Mouse (Mus musculus) brain, embryonic 18.5 days (tissue): Measurements from ENCODE around the gene Fstl3.
"Not testable (repeated sequence)": the region's sequence is repeated elsewhere in the genome, so short reads cannot be mapped to it uniquely, and the experiment has no call there.

Source experiments
- DNase-seq: peaks from one replicate; pipeline ENCODE4 v3.0.0-alpha.2; 2012; ENCODE audit warnings: low read depth, low spot score

The Fstl3 gene

GRCm38 (mm10) chr10:79777103-79777531, at the start of gene Fstl3:
Gene Fstl3, plus strand, starts transcription at chr10:79777272.
- DNase-seq = no peak

DNA sequence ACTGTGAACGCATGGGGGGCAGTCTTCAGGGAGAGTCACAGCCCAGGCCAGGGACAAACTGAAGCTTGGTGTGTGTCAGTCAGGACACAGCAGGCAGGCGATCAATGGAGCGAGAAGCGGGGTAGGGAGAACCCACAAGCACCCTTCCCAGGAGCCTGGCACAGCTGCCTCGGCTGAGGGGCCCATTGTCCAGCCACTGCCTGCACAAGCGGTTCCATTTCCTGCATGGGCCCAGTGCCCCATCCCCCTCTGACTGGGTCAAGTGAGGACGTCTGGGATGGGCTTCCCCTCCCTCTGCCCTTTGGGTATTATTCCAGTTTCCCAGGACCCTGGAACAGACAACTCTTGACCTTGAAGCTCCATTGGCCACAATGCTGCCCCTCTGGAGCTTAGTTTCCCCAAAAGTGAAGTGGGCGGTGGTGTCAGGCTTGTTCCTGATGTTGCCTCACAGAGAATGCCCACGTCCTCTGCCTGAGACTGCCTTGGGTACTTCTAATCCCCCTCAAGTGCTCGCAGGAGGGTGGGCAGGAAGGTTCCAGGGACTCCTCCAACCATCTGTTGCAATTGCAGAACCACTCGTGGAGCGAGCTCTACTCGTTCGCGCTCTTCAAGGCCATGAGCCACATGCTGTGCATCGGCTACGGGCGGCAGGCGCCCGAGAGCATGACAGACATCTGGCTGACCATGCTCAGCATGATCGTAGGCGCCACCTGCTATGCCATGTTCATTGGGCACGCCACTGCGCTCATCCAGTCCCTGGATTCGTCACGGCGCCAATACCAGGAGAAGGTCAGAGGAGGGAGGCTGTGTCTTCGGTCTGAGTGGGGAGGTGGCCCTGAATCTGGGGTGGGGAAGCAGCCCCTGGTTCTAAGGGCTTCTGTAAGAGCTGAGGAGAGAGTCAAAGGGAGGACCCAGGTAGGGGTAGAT, 48.5 kb upstream of the Fstl3 start:
- DNase-seq = no peak

- DNase-seq = no peak
Measured at GRCm38 (mm10) chr10:79729357-79729965, 47.6 kb upstream of the Fstl3 start.

GRCm38 (mm10) chr10:79732500-79732899, 44.6 kb upstream of the Fstl3 start:
- no peak for DNase-seq

DNA sequence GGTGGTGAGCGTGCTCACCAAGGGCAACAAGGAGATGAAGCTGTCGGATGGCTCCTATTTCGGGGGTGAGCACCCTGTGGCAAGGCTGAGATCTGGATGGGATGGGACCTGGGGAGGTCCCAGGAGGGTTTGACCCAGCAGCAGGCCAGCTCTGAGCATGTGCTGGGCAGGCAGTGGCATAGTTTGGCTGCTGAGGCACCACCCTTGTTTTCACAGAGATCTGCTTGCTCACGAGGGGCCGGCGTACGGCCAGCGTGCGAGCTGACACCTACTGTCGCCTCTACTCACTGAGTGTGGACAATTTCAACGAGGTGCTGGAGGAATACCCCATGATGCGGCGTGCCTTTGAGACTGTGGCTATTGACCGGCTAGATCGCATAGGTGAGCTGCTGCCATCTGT, 43.2 kb upstream of the Fstl3 start:
- DNase-seq = no peak

- DNase-seq = no peak
Measured at GRCm38 (mm10) chr10:79735361-79735760, 41.7 kb upstream of the Fstl3 start.

DNA sequence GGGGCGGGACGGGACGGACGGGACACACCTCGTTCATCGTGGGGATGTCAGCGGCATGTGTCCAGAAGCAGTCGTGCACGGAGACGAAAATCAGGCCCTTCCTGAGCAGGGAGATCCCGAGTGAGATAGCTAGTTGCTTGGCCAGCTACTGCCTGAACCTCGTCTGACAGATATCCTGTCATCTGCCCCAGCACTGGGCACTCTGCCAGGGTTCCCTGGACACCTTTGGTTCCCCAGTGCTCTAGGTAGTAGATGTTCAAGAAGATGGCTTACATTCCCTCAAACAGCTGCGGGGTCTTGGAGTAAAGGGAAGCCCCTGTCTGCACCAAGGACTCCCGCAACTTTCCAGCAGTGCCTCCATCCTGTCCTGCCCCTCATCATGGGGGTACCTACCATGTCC, 40.4 kb upstream of the Fstl3 start:
- no peak for DNase-seq

DNA sequence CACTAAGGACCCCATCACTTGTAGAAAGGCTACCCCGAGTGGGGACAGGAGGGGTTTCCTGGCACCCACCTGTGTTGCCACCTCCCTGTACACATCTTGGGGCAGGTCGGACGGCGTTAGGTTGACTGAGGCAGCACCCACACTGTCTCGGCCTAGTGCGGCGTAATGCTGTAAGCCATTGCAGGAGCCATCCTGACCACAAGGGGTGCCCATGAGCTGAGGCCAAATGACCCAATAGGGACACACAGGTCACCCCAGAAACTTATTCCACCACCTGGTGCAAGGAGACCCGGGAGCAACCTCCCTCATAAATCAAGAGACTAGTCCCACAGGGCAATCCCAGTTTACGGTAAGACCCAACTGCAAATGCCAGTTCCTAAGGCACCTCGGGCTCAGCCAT, 38.8 kb upstream of the Fstl3 start:
- no peak for DNase-seq

DNA sequence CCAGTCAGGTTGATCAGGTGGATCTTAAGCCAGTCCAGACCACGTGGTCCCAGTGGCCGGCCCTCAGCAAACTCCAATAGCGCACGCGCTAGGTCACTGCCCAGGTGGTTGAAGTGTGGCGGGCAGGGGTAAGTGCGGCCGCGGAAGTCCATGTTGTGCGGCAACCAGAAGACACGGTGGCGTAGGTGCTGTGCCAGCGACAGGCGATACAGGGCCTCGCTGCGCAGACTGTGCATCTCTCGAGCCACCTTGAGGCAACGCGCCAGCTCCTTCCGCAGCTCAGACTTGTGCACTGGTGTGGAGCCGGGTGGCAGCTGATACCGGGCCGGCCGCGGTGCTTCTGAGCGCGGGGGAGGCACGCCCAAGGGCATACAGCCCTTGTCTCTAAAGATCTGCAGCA, 37.8 kb upstream of the Fstl3 start:
- no peak for DNase-seq

- DNase-seq = no peak
Measured at GRCm38 (mm10) chr10:79740863-79741262, 36.2 kb upstream of the Fstl3 start.

GRCm38 (mm10) chr10:79743161-79743560, 33.9 kb upstream of the Fstl3 start:
- no peak for DNase-seq

DNA sequence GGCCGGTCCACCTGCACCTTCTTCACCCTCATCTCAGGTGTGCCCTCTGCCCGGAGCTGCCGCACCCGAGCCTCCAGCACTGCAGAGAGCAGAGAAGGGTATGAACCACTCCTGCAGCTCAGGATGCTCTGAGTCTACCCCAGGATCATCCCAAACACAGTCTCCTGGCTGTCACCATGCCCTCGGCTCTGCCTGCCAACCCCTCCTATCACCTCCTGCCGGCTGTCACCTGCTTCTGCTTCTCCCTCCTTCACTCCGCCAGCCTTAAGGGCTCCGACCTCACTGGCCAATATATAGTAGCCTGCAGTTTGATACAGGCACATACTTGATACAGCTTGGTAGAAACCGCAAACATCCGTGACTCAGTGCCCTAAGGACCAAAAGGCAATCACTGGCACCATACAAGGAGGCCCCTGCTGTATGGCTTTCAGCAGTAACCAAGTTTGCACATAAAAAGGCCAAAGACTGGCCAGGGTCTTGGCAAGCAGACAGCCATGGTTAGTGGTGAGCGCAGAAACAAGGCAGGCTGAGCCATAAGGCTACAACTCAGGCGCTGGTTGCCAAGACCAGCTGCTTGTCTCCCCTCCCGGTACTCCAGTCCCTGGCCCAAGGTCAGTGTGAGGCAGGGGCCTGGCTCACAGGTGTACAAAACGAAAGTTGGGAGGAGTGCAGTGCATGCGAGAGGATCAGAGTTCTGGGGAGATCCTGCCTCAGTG, 33.3 kb upstream of the Fstl3 start:
- no peak for DNase-seq

- DNase-seq = no peak
Measured at GRCm38 (mm10) chr10:79745411-79745810, 31.7 kb upstream of the Fstl3 start.

DNA sequence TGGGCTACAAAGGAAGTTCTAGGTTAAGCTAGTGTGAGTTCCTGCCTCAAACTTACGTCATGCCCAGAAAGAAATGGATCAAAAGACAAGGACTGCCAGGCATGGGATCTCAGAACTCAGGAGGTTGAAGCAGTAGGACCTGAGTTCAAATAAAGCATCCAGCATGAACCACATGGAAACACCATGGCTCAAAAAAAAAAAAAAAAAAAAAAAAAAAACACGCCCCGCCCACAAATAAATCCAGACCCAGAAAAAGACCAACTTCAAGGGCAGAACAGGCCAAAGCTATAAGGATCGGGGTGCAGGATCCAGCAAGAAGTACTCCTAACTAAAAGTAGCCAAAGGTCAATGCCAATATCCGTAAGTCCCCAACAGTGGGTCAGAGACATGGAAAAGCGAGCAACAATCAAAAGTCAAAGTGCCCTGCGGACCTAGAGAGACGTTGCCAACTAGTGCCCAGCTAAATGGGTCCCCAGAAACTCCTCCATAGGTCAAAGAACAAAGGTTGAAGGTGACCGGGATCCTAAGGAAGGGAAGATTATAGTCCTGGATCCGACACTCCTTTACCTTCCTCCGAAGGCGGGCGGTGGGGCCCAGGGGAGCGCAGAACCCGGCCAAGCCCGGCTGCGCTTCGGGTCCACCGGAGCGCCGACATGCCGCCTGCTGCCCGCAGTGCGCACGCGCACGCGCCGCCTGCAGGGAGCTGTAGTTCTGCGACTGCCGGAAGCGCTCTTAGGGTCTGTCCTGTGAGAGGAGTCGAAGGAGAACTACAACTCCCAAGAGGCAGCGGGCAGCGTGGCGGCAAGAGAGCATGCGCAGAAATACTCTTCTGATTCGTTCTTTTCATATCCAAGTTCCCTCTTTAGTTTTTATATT, 30.9 kb upstream of the Fstl3 start, which contains the start of gene Polrmt:
Polrmt (minus strand) TSS at position 684 of the 876 bp plus-strand sequence.
- peak; percentile 91 for DNase-seq

DNA sequence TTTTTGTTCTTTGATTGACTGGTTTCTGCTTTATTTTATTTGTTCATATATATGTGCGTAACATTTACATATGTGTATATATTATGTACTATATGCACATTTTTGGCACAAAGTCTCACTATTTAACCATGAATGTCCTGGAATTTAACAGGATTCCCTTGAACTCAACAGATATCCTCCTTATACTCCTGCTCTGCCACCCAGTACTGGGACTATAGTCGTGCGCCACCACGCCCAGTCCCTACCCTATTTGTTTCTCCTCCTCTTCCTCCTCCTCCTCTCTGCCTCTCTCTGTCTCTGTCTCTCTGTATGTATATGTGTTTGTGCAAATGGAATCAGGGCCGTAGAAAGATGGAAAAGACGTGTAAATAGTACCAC, 30.3 kb upstream of the Fstl3 start:
- no peak for DNase-seq

DNA sequence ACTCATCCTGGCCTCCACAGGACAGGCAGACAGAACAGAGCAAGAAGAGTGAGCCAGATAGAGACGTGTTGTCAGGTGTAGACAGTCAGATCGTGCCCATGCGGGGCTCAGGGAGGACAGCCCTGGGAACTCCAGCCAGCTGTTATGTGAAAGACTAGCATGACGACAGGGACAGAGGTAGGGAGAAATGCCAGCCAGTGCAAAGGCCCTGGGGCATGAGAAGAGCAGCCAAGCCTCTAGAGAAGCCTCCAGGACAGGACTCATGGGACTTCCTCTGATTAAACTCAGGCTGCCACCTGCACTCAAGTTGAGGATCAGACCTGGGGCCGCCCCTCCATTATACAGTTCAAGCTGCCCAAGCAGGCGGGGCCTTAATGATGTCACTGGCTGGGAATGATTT, 28.6 kb upstream of the Fstl3 start:
- DNase-seq = no peak

- DNase-seq = no peak
Measured at GRCm38 (mm10) chr10:79754856-79755516, 22.1 kb upstream of the Fstl3 start, which contains the start of gene Fgf22. Gene Fgf22, plus strand, starts transcription at chr10:79755076.

- no peak for DNase-seq
Measured at GRCm38 (mm10) chr10:79755854-79756253, 21.2 kb upstream of the Fstl3 start.

DNA sequence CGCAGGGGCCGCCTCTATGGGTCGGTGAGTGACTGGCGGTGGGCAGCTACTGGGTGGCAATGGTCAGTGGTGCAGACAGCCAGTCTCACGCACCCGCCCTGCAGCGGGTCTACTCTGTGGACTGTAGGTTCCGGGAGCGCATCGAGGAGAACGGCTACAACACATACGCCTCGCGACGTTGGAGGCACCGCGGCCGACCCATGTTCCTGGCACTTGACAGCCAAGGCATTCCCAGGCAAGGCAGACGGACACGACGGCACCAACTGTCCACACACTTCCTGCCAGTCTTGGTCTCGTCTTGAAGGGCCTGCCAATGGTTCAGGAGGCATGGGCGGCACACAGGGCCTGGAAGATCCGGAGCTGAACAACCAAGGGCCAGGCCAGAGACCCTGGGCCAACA, 20.4 kb upstream of the Fstl3 start:
- DNase-seq = no peak

DNA sequence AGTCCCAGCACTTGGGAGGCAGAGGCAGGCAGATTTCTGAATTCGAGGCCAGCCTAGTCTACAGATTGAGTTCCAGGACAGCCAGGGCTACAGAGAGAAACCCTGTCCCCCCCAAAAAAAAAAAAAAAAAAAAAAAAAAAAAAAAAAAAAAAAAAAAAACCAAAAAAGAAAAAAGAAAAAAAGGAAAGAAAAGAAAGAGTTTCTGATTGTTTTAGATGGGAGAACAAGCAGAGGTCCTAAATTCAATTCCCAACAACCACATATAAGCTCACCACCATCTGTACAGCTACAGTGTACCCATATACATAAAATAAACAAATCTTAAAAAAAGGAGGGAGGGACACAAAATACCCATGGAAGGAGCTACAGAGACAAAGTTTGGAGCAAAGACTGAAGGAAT, 17.4 kb upstream of the Fstl3 start:
- not testable (repeated sequence) for DNase-seq
